Mouse (Mus musculus) monocyte, adult 2 months (primary cell): Measurements from ENCODE around the gene Wdr34.

ENCODE experiments used
- DNase-seq, 2 experiments: peaks; one replicate each; pipeline ENCODE4 v3.0.0; 2022; ENCODE audit warnings: low spot score in 2 of 2, low read depth in 1 of 2

Wdr34 gene

GRCm38 (mm10) chr2:30037762-30038161 is 10.9 kb downstream of the Wdr34 start:
- no peak for DNase-seq

GRCm38 (mm10) chr2:30032957-30033356 is 15.7 kb downstream of the Wdr34 start:
- DNase-seq = no peak

- DNase-seq = no peak
Measured at GRCm38 (mm10) chr2:30032244-30032846, 16.3 kb downstream of the Wdr34 start.

DNA sequence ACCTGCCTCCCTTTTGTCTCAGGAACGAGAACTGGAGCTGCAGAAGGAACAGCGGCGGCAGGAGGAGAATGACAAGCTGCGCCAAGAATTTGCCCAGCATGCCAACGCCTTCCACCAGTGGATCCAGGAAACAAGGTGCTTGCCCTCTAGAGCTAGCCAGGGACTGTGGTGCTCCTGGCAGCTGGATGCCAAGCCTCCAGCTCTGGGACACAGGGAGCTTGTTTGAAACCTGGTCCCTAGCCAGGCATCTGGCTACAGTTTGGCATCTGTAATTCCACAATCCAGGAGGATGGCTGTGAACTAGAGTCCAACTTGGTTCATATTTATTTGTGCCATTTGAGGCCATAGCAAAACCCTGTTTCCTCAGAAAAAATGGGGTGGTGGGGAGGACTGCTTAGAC is 21.7 kb downstream of the Wdr34 start:
- no peak for DNase-seq

GRCm38 (mm10) chr2:30025454-30025853 is 23.2 kb downstream of the Wdr34 start:
- DNase-seq = no peak

DNA sequence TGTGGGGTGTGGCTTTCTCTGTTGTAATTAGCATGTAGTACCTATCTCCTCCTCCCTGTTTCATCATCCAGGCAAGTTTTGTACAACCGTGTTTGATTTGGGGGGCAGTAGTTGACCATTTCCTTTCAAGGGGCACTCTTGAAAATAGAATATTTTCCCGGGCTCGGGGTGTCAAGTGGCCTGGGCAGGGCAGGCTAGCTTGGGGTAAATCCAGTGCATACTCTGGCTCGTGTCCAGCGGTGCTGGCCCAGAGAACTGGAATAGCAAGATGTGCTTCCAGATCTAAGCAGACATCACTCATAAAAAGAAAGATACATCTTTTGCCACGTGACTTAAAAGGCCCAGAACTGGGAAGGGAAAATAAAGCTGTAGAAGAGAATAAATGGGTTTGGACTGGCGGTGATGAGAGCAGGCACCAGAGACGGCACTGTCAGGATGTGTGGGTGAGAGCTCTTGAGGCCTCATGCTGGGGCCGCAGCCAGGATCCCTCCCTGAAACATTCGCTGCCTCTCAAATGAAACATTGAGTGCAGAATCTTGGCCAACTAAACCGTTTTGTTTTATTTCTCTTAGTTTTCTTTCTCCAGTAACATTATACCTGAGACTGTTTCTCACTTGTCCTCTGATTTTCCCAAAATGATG is 34.2 kb downstream of the Wdr34 start:
- no peak for DNase-seq

GRCm38 (mm10) chr2:30010840-30011281 is 37.8 kb downstream of the Wdr34 start:
- no peak for DNase-seq

GRCm38 (mm10) chr2:30009101-30009500 is 39.6 kb downstream of the Wdr34 start:
- no peak for DNase-seq

DNA sequence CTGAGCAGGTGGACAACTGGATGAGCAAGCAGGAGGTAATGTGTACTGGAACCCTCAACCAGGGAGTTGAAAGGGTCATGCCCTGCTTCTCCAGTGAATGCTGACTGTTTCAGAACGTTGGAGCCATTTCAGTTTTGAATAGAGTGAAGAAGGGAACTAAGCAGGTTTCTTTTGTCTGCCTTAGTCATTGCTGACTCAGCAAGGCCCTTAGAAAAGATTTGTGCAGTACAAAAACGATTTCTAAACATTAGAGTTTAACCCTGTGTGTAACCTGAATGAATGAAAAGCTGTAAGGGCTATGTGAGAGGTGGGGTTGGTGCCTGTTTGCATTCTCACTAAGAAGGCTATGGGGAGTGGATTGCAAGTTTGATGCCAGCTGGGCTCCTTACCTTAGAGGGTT is 56.7 kb downstream of the Wdr34 start:
- no peak for DNase-seq
